Mouse (Mus musculus) cerebellum, adult 11 months (tissue): ENCODE measurements at regions not wholly inside any gene's neighbourhood (a gene's known extent, or its start where the extent isn't known, plus 50 kb on each side); places are given as distances from the start of the nearest gene placed in this dataset.

Source experiments
- DNase-seq: peaks from one replicate; pipeline ENCODE4 v3.0.0; 2022

DNA sequence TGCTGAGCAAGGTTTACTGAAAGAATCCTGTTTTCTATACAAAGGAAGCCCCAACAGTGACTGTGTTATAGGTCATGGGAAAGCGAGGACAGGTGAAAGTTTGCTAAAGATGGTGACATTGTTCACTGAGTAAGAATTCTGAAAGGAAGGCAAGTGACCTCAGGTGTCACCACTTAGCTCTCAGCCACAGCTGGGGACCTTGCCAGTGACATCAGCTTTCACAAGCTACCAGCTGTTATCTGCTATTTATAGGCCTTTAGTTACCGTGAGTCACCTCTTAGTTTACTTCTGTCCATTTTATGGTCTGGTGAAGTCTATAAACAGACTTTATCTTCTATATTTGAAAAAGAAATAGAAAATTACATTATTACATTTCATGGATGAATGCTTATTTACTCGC, 65.4 kb upstream of the Mtpn start:
- no peak for DNase-seq

DNA sequence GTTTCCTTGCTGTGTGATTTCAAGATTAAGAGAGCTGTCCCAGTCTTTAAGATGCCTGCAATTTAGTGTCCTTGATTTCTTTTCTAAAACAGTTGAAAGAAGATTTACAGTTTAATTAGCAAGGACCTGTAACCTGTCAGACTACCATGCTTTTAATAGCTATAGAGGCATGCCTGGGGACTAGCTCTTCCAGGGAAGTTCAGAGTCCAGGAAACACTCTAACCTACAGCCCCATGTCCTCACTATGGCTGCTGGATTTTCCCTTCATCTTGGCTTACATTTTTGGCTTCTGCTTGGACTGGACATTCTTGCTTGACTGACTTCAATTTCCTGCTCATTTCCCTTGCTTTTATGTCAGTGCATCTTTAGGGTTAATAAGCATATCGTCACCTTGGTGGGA, 61.7 kb upstream of the Mtpn start:
- DNase-seq = no peak

DNA sequence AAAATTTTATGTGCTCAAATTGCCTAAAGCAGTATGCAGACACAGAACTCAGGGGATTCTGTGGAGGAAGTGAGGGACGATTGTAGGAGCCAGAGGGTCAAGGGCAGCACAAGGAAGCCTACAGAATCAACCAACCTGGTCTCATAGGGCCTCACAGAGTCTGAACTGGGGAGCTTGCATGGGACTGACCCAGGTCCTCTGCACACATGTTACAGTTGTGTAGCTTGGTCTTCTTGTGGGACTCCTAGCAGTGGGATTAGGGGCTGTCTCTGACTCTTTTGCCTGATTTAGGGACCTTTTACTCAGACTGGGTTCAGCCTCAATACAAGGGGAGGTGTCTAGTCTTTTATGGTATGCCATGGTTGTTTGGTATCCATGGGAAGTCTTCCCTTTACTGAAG, 60.2 kb upstream of the Mtpn start:
- DNase-seq = no peak

DNA sequence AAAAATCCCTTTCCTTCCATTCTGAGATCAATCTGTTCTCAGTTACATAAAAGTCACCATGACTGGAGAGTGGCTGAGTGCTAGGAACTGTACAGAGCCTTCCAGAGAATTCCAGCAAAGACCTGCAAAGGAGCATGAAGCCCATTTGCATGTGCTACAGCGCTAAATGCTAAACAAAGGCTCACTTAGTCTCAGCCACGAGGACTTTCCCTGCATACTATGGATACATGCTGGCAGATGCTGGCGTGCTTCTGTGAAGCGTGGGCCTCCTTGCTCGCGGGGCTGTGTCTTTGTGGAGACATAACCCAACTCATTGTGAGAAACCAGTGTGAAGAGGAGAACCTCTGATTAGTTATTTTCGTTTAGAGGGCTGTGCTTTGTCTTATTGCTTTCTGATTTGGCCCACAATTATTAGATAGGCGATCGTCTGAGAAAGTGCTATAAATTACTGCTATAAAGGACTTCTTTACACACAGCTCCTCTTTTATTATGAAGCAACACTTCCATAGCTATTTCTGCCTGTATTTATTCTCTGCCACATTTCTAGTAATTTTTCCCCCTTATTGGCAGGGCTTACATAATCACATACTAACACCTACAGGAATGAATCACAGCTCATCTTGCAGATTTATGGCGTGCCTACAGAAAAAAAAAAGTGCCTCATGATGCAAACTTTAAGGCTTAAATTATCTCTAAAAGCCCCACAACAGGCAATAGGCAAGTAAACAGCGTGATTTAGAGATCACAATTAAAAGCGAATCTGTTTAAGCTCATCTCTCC, 58.9 kb upstream of the Mtpn start:
- no peak for DNase-seq

DNA sequence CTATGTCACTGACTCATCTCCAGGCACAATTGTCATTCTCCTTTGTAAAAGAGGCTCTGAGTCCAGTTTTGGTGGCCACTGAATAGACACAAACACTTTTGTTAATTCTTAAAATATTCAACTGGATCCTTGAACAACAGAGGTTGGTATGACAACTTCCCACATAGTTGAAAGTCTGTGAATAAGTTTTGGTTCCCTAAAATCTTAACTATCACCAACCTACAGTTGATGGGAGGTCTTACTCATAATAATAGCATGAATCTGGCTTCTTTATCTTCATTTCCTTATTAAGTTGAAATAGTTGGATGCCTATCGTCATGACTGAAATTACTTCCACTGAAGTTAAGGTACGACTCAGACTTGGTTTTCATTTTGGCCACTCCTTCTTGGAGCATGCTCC, 55.3 kb upstream of the Mtpn start:
- no peak for DNase-seq

DNA sequence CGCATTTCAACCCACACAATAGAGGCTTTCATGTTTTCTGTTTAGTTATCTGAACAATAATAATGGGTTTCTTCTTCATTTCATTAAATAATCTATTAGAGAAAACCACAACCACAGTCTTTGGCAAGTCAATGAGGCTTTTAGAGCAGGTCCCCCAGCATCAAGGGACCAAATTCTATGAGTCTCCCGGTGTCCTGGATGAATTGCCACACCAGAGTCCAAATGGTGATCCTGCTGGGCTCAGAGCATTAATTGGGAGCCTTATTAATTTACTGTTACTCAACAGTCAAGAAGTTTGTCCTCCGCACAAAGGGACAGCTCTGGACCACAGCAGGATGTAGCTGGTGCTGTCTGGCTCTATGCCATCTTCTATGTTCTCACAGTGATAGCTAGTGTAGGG, 52.5 kb upstream of the Mtpn start:
- DNase-seq = no peak
